Mouse (Mus musculus) kidney, postnatal 4 days (tissue): ENCODE results near the gene Snrpc.

ENCODE experiments used
- DNase-seq, 2 experiments: peaks; one replicate each; pipeline ENCODE4 v3.0.0; 2021; ENCODE audit warnings: mixed read lengths in 2 of 2

Gene Snrpc

GRCm38 (mm10) chr17:27866737-27867136 is 28.8 kb downstream of the Snrpc start:
- no peak for DNase-seq

DNA sequence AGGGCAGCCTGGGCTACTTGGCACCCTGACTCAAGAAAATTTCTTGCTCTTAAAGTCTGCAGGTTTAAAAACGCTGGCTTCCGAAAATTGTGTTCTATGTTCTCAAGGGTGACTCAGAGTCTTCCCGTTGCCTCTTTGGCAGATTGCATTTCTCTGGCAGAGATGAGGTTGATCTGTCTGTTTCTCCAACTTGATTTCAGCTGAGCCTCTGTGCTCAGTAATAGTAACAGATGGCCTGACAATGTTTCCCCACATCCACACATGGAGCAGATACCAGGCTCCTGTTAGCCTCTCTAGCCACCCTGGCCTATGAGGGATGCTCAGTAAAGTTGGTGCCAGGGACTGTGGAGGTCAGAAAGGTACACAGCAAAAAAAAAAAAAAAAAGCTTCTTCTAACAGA is 33.9 kb downstream of the Snrpc start:
- DNase-seq: no peak

- DNase-seq: no peak
Observed at GRCm38 (mm10) chr17:27873583-27873982, 35.6 kb downstream of the Snrpc start.

DNA sequence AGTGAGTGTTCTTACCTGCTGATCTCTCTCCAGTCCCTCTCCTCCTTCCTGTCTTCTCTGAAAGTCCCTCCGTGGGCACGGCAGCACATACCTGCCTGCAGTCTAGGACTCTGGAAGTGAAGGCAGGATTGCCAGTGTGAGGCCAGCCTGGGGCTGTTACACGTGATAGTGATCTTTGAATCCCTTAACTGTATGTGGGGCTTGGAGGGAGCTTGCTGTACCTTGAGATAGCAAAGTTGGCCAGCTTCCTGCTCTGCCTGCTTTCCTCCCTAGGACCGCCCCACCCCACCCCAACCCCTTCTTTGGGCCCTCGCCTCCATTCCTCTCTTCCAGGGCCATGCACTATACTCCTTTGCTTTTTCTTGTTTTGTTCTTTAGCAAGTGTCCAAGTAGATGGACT is 36.6 kb downstream of the Snrpc start:
- no peak for DNase-seq

DNA sequence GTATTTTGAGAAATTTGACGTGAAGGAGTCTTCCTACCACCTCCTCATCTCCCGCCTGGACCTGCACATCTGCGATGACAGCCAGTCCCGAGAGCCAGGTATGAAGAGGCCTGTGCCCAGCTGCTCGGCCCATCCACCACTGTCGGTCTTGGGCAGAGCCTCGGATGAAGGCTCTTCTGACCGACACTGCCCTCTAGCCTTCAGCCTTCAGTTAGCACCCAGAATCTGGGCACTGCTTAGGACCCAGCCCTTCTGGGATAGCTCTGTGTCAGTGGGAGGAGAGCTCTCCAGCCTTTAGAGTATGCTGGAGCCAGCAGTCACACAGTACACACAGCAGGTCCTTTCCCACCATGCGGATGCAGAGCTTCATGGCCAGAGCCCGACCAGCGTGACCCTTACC is 43.6 kb downstream of the Snrpc start:
- DNase-seq: peak; percentile 50 to 62

- no peak for DNase-seq
Observed at GRCm38 (mm10) chr17:27883129-27883528, 45.2 kb downstream of the Snrpc start.

GRCm38 (mm10) chr17:27883994-27884393 is 46.0 kb downstream of the Snrpc start:
- DNase-seq: no peak

DNA sequence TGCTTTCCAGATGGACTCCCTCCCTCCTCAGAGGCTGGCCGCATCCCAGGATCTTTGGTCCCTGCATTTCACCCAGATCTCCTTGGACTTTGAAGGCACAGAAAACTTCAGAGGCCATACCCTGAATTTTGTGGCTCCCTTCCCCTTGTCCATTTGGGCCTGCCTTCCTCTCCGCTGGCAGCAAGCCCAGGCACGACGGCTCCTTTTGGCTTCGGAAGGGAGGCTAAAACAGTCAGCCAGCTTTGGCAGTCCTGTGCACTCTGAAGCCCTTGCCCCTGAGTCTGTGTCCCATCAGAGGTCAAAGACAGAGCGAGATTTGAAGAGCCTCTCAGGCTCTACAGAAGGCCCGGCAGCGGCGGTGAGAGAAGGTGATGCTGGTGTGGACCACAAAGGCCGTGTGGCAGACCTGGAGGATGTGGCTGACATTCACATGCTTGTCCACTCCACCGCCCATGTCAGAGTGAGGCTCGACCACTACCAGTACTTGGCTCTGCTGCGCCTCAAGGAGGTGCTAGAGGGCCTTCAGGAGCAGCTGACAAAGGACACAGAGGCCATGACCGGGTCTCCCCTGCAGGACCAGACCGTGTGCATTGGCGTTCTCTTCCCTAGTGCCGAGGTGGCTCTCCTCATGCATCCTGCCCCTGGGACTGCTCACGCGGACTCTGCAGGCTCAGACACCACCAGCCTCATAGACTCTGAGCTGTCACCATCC is 48.7 kb downstream of the Snrpc start:
- DNase-seq: no peak
